Mouse (Mus musculus): ENCODE measurements around the gene Pcbp2. TPM values are rescaled to one million over a fixed set of nuclear protein-coding genes. Genes with fewer than 3 reads are reported as not detected.

Gene Pcbp2
- polyA plus RNA-seq, 1 experiment = 432 TPM

DNA sequence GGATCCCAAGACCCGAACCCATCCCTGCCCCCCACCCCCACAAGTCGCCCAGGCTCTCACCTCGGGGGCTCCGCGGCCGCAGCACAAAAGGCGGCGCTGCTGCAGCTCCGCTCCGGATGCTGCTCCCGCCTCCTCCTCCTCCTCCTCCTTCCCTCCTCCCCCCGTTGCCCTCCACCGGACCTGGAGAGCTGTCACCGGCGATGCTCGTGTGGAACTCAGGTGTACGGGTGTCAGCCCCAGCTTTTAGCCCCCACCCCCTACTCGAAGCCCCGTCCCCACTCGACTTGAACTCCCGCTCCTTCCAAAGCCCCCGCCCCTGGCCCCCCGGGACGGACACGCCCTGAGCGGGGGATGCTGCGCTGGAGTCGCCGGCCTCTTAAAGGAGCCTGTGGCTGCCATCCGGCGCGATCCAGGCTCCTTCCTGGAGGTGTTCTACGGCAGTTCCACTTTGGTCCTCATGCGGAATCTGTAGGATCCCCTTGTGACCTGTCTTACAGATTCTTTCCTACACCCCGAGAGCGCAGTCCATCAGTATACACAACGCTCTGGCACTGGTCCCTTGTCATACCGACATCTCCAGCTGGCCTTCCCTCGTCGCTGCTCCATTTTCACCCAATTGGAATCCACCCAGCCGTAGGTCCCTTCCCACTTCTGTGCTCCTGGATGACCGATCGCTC, 46.5 kb downstream of the Pcbp2 start, which contains the start of gene Map3k12:
Gene Map3k12 (minus strand): TSS at position 337 of the 677 bp plus-strand sequence.
- Histone ChIP-seq H3K27ac (ENCODE audit: insufficient read depth, low read length) (peak within 1 kb of the TSS; percentile 69), H3K4me3 (ENCODE audit: insufficient read depth, low read length) (peak within 1 kb of the TSS; percentile 92), H3K4me1 (ENCODE audit: control insufficient read depth, insufficient read depth, low read length) (peaks cover 1% of the 10 kb centered on the region; the same call in 1 of the 2 replicates)
- peak; percentile 26; the same call in 1 of the 2 replicates for TF ChIP-seq POLR2A (IDR thresholded peaks at IDR 0.05; ENCODE audit: extremely low read depth, insufficient read depth, low read length)
- TF ChIP-seq CTCF (IDR thresholded peaks at IDR 0.05; ENCODE audit: extremely low read depth, insufficient read depth, low read length) = no peak

- Histone ChIP-seq H3K27ac (ENCODE audit: insufficient read depth, low read length) (peak overlapping the region; percentile 66), H3K4me3 (ENCODE audit: insufficient read depth, low read length) (peak overlapping the region; percentile 92), H3K4me1 (ENCODE audit: control insufficient read depth, insufficient read depth, low read length) (no peaks in the 10 kb centered on the region)
- TF ChIP-seq CTCF (IDR thresholded peaks at IDR 0.05; ENCODE audit: extremely low read depth, insufficient read depth, low read length) = no peak
- peak; percentile 98 for TF ChIP-seq POLR2A (IDR thresholded peaks at IDR 0.05; ENCODE audit: extremely low read depth, insufficient read depth, low read length)
These were observed 47.3 kb downstream of the Pcbp2 start for GRCm38 (mm10) chr15:102517631-102517975.

DNA sequence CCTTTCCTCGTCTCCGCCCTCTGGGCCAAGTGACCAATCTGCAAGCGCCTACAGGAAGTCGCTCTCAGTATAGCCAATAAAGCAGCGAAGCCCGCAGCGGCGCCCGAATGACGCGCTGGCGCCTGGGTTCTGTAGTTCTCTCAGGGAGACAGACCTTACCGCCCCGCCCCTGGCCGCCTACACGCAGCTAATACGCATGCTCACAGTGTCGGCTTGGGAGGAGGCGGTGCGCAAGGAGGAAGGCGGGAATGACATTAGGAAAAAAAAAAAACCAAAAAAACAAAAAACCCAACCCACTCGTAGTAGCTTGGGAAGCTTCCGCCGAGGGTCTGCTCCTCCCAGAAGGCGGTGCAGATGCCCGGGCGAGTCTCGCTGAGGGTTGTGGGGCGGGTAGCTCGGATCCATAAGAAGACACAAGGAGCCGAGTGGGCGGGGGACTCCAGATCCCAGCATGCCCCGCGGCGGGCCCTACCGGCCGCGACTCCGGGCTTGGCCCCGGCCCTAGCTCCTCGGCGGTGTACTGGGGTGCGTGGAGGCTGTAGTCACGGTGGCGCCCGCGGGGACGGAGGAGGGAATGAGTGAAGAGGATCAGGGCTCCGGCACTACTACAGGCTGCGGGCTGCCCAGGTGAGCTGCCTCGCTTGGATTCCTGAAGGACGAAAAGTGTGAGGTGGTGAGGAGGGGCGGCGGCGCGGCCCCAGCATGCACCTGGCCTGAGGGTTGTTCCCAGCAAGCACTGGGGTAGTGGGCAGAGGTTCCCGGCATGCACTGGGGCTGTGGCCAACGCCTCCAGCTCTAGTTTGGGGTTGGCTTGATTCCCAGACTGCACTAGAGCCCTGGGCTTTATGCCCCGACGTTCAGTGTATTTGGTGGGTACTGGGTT, 47.9 kb downstream of the Pcbp2 start, which contains the start of gene Tarbp2:
Gene Tarbp2 (plus strand): TSS at position 217 of the 883 bp plus-strand sequence.
- TF ChIP-seq POLR2A (IDR thresholded peaks at IDR 0.05; ENCODE audit: extremely low read depth, insufficient read depth, low read length) = peak; percentile 65
- TF ChIP-seq CTCF (IDR thresholded peaks at IDR 0.05; ENCODE audit: extremely low read depth, insufficient read depth, low read length) = no peak
- Histone ChIP-seq H3K27ac (ENCODE audit: insufficient read depth, low read length) (peak within 1 kb of the TSS; percentile 98), H3K4me3 (ENCODE audit: insufficient read depth, low read length) (peak within 1 kb of the TSS; percentile 92), H3K4me1 (ENCODE audit: control insufficient read depth, insufficient read depth, low read length) (no peaks in the 10 kb centered on the region)

GRCm38 (mm10) chr15:102518859-102519201, 48.5 kb downstream of the Pcbp2 start:
- no peak for TF ChIP-seq CTCF (IDR thresholded peaks at IDR 0.05; ENCODE audit: extremely low read depth, insufficient read depth, low read length)
- no peak for TF ChIP-seq POLR2A (IDR thresholded peaks at IDR 0.05; ENCODE audit: extremely low read depth, insufficient read depth, low read length)

DNA sequence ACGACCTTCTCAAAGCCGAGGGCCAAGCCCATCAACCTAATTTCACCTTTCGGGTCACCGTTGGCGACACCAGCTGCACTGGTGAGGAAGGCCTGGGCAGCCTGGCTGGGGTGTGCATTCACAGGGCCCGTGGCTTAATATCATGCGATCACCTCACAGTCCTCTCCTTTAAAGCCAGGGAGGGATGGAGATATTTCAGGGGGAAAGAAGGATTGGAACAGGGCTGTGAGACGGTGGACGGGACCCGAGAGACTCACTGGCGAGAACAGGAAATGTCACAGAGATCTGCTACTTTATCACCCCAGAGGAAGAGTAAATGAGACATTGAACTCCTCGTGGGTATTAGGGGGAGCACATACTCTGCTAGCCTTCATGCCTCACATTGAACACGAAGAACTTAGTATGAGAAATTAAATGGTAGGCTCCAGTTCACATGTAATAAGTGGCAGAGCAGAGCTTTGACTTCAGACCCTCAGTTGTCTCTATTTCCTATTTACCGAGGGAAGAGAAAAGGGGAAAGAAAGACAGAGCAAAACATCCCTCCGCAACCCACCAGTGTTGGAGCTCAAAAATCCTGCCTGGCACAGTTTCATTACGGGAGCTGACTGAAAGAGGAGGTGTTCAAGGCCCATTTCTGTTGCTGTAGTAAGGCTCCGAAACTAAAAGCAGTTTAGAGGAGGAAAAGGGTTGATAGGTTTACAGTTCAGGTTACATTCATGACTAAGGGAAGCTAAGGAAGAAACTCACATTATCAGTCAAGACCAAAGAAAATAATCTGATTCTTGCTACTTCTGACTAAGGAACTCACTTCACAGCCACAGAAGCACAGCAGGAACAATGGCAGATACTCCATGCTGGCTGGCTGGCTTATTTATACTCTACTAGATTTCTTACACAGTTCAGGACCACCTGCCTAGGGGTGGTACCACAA, 49.1 kb downstream of the Pcbp2 start:
- Histone ChIP-seq H3K4me1 (ENCODE audit: control insufficient read depth, insufficient read depth, low read length) (no peaks in the 10 kb centered on the region), H3K4me3 (ENCODE audit: insufficient read depth, low read length) (peak overlapping the region; percentile 53), H3K27ac (ENCODE audit: insufficient read depth, low read length) (no peak overlapping the region)
- TF ChIP-seq POLR2A (IDR thresholded peaks at IDR 0.05; ENCODE audit: extremely low read depth, insufficient read depth, low read length) (no peak), CTCF (IDR thresholded peaks at IDR 0.05; ENCODE audit: extremely low read depth, insufficient read depth, low read length) (no peak)

More at GRCm38 (mm10) chr15:102518859-102519201, 48.5 kb downstream of the Pcbp2 start:
- H3K27ac ChIP-seq (ENCODE audit: insufficient read depth, low read length) = peak overlapping the region; percentile 78
- peak overlapping the region; percentile 53 for H3K4me3 ChIP-seq (ENCODE audit: insufficient read depth, low read length)
- H3K4me1 ChIP-seq (ENCODE audit: control insufficient read depth, insufficient read depth, low read length) = no peaks in the 10 kb centered on the region

- Histone ChIP-seq H3K4me3 (ENCODE audit: insufficient read depth, low read length) (no peak overlapping the region), H3K4me1 (ENCODE audit: control insufficient read depth, insufficient read depth, low read length) (no peaks in the 10 kb centered on the region), H3K27ac (ENCODE audit: insufficient read depth, low read length) (no peak overlapping the region)
- TF ChIP-seq CTCF (IDR thresholded peaks at IDR 0.05; ENCODE audit: extremely low read depth, insufficient read depth, low read length) (no peak), POLR2A (IDR thresholded peaks at IDR 0.05; ENCODE audit: extremely low read depth, insufficient read depth, low read length) (no peak)
These were observed 50.1 kb downstream of the Pcbp2 start for GRCm38 (mm10) chr15:102520416-102520815.

- no peak overlapping the region for H3K27ac ChIP-seq (ENCODE audit: insufficient read depth, low read length)
- no peak overlapping the region for H3K4me3 ChIP-seq (ENCODE audit: insufficient read depth, low read length)
- H3K4me1 ChIP-seq (ENCODE audit: control insufficient read depth, insufficient read depth, low read length) = no peaks in the 10 kb centered on the region
- TF ChIP-seq POLR2A (IDR thresholded peaks at IDR 0.05; ENCODE audit: extremely low read depth, insufficient read depth, low read length) (no peak), CTCF (IDR thresholded peaks at IDR 0.05; ENCODE audit: extremely low read depth, insufficient read depth, low read length) (no peak)
These were observed 51.1 kb downstream of the Pcbp2 start for GRCm38 (mm10) chr15:102521480-102521879.

DNA sequence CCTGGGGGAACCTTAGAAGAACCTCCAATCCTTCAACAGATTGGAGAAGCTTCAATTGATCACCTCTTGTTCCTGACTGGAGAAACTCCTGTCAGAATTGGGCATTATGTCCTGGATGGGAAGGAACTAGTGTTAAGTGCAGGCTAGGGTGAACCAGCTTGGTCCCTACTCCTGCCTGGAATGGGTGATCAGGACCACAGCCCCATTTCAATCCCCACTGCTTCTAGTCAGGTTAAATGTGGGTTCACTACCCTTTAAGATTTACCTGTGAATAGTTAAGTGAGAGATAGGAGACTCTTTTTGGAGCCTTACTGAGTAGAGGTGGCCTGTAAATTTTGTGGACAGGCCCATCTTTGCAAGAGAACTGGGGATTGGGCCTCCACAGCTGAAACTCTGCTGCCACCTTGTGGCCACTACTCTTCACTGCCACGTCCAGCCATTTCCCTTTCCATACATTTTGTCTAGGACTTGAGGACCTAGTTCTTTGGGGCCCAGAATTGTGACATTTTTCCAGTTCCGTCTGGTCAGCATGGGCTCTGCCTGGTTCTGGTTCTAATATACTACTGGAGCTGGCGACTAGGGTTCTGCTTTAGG, 54.6 kb downstream of the Pcbp2 start, which contains the start of gene Npff:
Gene Npff (minus strand): TSS at position 51 of the 594 bp plus-strand sequence.
- TF ChIP-seq CTCF (IDR thresholded peaks at IDR 0.05; ENCODE audit: extremely low read depth, insufficient read depth, low read length) = peak; percentile 91
- no peak for TF ChIP-seq POLR2A (IDR thresholded peaks at IDR 0.05; ENCODE audit: extremely low read depth, insufficient read depth, low read length)
- Histone ChIP-seq H3K4me3 (ENCODE audit: insufficient read depth, low read length) (no peak within 1 kb of the TSS), H3K27ac (ENCODE audit: insufficient read depth, low read length) (no peak within 1 kb of the TSS), H3K4me1 (ENCODE audit: control insufficient read depth, insufficient read depth, low read length) (no peaks in the 10 kb centered on the region)
